Mouse (Mus musculus): ENCODE data around the gene Nrcam.

Nrcam gene

DNA sequence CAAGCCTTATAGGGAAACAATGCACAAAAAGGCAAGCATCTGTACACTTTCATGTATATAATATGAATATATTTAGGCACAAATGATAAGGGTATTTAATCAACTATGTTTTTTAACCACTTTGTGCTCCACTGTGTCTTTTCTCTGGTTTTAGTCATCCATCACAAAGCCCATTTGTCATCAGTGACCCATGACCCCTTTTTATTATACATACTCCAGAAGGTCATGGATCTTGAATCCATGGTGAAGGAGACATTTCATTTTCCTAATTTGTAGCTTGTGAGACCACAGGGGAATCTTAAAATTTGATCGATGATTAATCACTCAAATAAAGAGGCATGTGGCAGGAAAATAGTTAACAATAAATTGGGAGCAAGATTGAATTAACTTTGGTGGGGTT is 29.2 kb downstream of the Nrcam start:
- DNase-seq (ENCODE audit: extremely low spot score), result no peak

DNA sequence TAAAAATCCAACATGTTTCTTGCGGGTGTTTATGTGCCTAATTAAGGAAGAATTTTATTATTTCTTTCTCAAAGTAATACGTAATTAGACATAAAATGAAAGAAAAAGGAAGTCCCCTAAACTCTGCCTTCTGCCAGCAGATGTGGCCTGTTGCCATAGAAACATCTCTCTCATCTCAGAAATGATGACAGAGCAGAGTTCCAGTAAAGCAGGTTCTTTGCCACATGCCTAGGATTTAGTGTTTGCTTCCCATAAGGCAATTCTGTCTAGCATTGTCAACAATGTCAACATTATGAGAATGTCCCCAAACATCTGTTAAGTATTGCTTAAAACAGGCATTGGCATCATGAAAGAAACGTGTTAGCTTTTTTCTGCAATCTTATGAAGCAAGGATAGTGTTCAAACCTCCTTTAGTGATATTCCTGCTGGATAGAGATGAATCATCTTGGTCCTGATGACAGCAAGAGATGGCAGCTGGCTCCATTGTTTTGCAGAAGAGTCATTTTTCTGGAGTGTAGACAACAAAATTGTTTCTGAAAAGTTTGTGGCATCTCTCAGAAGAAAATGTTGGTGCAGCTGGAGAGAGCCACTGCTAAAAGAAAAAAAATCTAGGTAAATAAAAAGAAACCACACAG is 42.5 kb downstream of the Nrcam start:
- DNase-seq (ENCODE audit: extremely low spot score), result no peak

DNA sequence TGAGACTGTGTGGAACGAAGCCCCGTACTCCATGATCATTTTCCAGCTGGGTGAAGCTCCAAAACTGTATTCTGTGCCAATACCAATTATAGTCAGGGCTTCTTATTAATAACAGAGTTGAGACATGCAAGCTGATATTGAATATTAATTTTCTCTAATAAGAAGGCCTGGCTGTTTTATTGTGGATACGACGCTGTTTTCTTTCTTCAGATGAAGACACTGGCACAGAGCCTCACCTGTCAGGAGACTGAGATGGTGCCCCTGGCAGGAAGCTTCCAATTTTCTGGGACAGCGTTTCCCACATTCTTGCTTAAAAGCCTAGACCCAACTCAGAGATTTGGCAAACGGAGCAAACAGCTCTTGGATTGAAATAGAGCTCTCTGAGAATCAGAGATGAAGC is 47.3 kb downstream of the Nrcam start:
- no peak for DNase-seq (ENCODE audit: extremely low spot score)

DNA sequence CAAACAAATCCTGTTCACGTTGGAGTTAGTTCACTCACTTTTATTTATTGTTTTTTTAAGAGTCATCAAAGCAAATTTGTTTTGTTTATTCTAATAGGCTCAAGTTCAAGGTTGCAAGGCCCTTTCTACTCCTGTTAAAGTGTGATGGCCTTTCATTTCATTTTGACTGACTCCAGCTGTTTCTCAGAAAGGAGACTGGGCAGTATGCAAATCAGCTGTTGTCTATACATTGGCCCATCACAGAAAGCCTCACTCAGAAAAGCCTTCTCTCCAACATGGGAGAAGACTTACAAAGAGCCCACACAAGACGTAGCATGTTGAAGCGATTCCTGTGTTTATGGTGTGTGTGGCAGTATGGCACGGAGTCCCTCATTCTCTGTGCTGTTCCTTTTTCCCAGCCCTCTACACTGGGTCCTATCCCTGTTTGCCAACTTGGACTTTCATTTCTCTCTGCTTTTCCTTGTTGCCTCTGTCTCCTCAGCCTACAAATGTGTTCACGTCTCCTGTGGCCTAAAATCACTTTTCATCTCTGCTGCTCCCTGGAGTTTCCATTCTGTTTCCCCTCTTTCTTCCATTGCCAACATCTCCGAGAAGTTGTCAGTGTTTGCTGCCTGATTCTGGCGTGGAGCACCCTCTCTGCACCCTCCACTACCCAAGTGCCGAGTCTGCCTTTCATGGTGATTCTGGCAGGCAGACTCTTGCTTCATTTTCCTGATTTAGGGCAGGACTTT is 49.9 kb downstream of the Nrcam start:
- DNase-seq (ENCODE audit: extremely low spot score), result no peak

DNA sequence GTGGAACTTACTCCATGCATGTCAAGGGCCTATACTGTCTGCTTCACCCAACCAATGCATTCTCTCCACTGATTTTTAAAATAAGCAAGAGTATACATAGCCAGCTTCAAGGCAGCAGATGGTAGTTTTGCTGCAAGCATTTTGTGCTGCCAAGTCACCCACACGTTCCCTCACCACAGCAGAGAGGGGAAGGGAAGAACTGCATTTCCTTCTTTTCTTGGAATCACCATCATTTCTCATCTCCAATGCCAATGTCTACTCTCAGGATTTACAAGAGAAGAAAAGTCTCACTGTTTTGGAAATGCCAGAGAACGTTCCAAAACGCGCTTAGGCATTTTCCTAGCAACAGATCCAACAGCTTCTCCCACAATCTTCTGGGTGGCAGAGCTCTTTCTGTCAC is 52.1 kb downstream of the Nrcam start:
- no peak for DNase-seq (ENCODE audit: extremely low spot score)

DNA sequence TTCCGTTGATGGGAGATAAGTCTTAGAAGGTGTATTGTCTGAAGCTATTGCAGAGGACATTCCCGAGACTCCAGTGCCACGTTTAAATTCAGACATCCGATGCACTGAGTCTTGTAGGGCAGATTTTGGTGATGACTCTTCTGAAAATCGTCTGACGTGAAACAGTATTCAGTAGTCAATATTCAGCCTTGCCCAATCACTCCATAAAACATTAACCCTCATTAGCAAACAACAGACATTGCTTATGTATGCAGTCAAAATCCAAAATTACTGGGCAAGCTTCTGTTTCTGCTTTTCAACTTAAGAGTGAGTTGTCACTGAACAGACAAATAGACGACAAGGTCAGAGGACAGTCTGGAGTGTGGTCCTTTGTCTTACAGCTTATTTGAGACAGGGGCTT is 57.7 kb downstream of the Nrcam start:
- DNase-seq (ENCODE audit: extremely low spot score), result no peak

DNA sequence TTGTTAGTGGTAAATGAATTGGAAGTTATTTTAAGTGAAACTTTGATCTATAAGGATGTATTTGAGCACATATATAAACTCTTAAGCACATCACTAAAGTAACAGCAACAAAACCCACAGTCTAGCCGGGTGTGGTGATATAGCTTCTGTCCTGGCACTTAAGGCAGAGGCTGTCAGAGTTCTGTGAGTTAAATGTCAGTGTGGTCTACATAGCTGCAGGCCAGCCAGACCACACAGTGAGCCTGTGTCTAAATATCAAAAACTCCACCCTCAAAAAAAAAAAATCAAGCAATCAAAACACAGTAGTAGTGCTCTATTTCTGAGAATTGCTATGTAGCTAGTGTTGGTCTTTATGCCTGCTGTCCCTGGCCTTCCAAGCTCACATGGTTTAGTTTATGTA is 59.5 kb downstream of the Nrcam start:
- no peak for DNase-seq (ENCODE audit: extremely low spot score)

DNA sequence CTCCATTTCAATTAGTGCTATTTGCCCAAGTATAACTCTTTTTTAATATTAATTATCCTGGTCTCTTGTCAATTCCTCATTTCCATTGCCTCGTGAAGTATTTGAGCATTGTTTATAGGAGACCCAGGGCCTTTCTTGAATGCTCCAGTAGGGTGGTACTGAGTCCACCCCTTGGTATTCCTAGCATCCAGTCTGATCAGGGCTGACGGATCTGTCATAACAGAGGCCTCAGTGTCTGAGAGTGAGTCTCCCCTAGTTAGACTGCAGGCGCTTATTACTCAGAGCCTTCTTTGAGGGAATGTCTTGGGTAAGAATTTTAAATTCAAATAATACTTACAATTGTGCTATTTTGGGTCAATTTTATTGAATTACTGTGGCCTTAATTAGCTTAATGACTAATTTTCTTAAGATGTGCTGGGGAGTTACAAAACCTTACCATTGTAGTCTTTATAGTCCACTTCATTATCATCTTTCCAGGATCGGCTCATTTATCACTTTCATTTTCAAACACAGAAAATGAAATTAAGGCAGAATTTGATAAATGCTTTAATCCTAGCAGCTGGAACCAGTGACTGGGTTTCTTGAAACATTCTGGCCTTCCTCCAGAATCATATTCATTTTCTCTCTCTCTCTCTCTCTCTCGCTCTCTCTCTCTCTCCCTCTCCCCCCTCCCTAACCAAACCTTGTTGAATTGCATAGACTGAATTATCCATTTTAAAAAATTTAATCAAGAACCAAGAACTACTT is 61.9 kb downstream of the Nrcam start:
- no peak for DNase-seq (ENCODE audit: extremely low spot score)

DNA sequence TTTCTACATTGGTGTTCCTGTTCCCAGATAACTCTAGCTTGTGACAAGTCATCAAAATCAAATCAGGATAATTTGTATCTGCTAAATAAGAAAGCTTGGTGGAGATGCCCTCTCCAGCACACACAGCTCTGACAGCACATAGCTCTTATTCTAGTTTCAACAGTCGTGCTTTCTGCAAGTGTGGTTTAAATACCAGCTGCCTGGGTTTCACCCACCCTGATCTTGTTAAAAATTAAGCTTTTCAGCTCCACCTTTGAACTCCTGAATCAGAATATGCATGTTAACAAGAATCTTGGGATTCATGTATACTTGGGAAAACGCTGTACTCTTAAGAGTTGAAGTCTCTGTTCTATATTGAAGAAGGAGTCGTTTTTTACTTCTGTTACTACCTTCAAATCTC is 66.2 kb downstream of the Nrcam start:
- no peak for DNase-seq (ENCODE audit: extremely low spot score)

DNA sequence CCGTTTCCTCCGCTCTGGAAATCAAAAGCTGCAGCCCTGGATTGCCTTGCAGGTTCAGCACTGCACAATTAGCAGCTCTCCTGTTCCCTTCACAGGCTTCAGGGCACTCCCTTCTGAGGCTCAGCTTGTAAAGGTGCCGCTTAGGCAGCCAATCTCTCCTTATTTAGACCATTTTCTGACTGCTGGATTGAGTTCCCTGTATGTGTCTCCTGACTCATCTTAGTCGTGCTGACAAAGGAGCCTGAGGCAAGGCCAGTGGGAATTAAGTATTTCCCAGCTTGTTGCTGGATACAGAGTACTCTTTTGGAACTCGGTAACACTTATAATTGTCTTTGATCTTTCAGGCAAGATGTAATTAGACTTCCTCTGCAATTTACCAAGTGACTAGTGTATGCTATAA is 69.1 kb downstream of the Nrcam start:
- no peak for DNase-seq (ENCODE audit: extremely low spot score)

DNA sequence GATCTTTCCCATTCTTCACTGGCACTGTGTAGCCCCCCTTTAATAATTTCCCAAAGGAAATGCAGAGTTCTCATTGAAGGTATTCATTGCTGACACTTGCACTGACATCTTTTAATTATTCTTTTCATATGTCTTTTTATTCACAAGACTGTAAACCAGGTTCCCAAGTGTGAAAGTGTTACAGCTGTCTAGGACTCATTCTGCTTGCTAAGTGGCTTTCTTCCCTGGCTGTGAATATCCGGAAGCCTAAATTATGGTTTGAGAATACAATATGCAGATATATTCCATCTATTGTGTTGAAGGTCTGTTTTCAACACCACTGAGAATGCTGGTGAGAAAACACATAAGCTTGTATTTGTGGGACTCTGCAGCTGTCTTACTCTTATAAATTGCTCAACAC is 73.4 kb downstream of the Nrcam start:
- DNase-seq (ENCODE audit: extremely low spot score), result no peak

DNA sequence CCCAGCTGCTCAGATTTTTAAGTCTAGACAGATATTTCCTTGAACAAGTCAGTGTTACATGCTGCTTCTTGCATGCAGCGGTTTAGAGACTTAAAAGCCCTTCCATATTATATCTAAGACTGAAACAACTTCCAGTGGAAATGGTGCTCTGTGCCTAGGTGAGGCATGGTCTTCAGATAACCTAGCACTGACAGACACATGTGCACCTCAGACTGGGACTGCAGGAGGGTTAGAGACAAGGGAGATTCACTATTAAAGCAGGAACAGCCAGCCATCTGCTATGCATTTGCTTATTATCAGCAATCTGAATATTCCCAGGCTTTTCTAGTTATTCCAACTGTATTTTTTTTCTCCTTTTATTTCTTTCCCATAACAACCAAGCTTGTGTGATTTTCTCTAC is 74.6 kb downstream of the Nrcam start:
- DNase-seq (ENCODE audit: extremely low spot score), result no peak

DNA sequence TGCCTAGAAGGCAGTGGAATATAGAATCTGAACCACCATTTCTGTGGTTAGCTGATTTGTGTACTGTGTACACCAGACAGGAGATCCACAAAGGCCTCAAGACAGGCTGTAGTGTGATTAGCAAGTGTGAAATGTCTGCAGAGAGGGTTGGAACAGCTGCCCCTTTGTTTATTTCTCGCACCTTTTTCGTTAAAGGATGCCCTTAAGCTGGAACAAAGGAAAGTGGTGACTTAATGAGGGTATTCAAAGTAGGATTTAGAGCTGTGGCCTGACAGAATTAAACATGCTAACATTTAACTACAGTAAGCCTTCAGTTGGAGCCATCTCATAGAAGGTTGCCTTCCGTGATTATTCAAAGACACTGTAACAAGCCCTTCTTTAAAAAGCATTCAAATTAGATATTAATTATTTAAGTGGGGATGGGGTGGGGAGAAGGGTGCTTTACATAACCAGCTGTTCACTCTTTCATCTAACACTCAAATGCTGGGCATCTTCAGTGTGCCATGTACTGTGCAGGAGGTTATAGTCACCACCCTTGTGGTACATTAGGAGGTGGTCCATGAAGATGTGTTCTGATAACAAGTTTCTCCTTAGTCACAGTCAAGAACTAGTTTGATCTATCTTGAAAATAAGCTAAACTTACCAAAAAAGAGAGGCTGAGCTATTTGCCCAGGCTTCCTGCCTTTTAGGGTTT is 75.2 kb downstream of the Nrcam start:
- no peak for DNase-seq (ENCODE audit: extremely low spot score)

DNA sequence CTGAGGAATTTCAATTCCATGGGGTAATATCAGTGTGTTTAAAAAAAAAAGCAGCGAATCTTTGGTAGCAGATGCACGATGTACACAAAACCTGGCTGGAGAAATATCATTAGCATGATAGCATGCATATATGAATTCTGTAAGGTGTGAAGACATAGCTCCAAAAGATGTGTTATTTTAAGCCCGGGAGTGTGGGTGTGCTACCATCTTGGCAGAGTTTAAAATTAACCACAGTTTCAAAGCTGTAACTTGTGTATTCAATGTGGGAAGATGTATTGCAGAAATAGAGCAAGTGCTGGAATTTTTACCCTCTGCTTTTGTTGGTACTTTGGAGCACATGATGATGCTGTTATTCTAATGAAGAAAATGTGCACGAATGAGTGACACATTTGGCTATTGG is 81.1 kb downstream of the Nrcam start:
- no peak for DNase-seq (ENCODE audit: extremely low spot score)

DNA sequence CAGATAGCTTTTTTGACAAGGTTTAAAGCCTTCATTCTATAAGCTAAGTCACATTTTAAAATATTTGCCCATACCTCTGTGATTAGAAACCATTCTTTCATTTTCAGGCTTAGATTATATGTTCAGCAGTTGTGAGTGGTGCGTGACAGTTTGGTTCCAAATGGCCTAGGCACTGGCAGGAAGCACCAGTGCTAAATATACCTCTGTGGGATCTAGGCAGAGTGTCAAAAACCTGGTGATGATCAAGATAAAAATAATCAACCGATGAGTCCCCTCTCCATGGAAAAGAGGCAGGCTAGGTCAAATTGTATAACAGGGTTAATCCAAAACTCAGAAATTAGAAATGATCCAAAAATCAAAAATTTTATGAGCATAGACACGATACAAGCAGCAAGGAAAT is 82.3 kb downstream of the Nrcam start:
- DNase-seq (ENCODE audit: extremely low spot score), result no peak

DNA sequence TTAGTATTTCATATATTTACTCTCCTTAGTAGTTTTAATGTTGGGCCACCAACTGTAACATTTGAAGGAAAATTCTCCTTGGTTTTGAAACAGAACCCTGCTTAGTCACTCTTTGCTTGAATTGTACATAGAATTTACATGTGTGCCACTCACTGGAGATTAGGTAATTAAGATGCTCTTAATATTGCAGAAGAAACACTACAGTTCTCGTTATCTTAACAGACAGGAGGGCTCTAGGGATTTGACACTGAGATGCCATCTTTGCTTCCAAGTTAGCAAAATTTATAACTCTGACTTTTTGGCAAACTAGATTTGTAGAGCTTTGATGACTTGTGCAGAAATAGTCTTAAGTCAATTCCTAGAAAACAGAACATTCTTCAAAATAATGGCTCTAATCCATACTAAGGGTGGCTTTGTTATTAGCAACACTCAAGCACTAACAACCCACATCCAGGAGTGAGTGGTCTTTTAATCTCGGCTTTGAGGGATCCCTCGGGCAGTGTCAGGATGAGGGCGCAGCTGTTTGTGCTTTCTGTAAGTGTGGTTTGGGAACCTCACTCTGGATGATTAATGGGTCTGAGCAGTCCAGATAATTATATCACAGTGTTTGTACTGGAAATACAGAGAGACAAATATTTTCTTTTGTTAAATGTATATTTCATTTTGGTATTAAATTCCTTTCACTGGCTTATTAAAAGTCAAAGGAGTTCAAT is 93.6 kb downstream of the Nrcam start:
- DNase-seq (ENCODE audit: extremely low spot score), result no peak

DNA sequence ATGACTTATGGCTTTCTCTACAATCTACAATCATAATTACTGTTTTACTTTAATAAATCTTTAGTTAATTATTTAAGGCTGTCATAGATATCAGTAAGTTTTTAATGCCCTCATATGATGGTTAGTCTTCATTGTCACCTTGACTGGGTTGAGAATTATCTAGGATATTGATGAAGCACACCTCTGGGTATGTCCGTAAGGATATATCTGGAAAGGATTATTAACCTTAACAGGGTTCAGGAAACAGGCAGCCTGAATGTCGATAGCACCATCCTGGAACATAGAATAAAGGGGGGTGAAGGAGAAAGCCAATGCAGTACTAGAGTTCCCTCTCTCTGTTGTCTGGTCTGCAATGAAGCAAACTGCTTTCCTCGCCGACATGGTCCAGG is 94.2 kb downstream of the Nrcam start:
- no peak for DNase-seq (ENCODE audit: extremely low spot score)

DNA sequence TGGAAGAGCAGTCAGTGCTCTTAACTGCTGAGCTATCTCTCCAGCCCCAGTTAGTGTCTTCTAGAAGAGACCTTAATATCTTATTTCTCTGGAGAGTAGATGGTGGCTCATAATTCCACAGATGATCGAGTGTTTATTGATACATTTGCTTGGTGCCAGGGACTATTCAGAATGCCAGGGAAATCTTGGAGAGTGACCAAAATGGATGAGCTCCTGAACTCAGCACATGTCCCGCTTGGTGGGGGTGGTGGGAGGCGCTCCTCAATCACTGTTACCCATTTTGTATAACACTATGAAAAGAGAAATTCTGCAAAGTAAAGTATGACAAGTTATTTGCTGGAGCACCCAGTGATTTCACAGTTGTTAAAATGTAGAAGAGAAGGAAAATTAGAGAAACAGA is 95.3 kb downstream of the Nrcam start:
- DNase-seq (ENCODE audit: extremely low spot score), result no peak

DNA sequence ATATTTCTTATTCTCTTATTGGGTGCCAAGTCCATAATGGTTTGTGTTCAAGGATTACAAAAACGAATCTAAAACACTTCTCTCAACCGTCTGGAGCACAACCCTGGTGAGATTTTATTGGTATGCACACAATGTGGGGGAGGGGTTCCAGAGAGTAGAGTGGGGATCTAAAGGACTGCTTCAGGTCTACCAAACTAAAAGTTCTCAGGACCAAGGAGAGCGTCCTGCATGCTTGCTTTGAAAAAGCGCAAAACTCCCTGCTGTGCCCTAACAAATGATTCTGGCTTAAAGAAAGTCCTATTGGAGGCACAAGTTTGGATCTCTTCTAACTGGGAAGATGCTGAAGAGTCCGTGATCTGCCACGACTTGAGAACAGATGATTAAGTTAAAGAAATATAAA is 96.4 kb downstream of the Nrcam start:
- peak; percentile 51 for DNase-seq (ENCODE audit: extremely low spot score)

DNA sequence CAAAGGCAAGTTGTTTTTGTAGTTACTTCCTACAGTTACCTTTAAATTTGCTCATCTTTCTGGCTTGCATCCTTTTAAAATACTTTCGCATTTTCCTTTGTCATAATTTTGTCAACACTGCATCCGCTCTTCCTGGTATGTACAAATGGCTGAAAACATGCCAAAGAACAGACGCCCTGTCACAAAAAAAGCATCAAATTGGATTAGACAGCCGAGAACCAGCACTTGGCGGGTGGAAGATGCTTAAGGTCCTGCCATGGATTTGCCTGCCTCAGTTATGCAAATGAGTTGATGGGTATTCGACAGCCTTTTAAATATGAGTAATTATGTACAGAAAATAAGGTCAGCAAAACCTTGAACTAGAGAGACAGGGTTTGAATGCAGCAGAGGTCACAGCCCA is 101.7 kb downstream of the Nrcam start:
- DNase-seq (ENCODE audit: extremely low spot score), result no peak

DNA sequence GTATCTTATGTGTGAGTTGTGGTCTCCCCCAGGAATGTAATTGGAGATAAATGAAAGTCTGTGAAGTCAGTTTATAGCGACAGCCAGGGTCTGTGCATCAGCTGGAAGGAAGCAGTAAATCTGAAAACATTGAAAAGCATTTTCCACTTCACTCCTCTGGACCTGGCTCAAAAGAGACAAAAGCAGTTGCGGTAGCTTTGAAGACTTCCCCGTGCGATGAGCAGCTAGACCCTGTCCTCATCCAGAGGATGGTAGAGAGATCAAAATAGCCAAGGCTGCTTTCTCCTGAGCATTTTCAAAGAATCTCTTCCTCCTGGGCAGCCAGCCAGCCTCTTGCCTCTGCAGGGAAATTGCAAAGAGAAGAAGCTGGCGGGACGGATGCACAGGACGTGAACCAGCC is 102.3 kb downstream of the Nrcam start:
- no peak for DNase-seq (ENCODE audit: extremely low spot score)

DNA sequence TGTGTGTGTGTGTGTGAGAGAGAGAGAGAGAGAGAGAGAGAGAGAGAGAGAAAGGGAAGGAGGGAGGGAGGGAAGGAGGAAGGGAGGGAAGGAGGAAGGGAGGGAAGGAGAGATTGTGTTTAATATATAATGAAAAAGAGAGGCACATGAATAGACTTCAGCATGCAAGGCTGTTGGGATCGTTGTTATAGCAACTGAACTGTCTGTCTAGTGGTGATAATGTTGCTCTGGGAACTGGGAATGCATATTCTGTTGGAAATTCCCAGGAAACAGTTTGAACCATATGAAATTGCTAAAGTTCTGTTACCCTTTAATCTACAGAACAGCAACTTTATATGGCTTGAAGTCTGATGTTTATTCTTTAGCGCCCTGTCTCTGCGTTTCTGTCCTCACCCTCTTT is 104.0 kb downstream of the Nrcam start:
- no peak for DNase-seq (ENCODE audit: extremely low spot score)
